Mouse (Mus musculus): ENCODE measurements around the gene Lyzl6. TPM values are rescaled to one million over a fixed set of nuclear protein-coding genes. Genes with fewer than 3 reads are reported as not detected.

The Lyzl6 gene
- polyA plus RNA-seq (2017; shearing (Covaris generic)): not detected

GRCm38 (mm10) chr11:103638790-103639189 lies at the start of gene Lyzl6:
TSS of gene Lyzl6 (minus strand) at chr11:103638890.

GRCm38 (mm10) chr11:103649301-103649982 lies 10.8 kb upstream of the Lyzl6 start, which contains the start of gene Rprml:
TSS of gene Rprml (plus strand) at chr11:103649570.

GRCm38 (mm10) chr11:103621040-103621439 lies 17.6 kb downstream of the Lyzl6 start, which contains the start of gene Gm884:
TSS of gene Gm884 (minus strand) at chr11:103621140.

Other genes starting within 250 kb of the Lyzl6 start
- gene Plekhm1, start 226.2 kb downstream of the Lyzl6 start, polyA plus RNA-seq (2017; shearing (Covaris generic)): 23.3 TPM
- gene Lrrc37a, start 134.3 kb downstream of the Lyzl6 start, polyA plus RNA-seq (2017; shearing (Covaris generic)): not detected
- not detected for gene Gm884, start 17.8 kb downstream of the Lyzl6 start, polyA plus RNA-seq (2017; shearing (Covaris generic))
- not detected for gene Rprml, start 10.7 kb upstream of the Lyzl6 start, polyA plus RNA-seq (2017; shearing (Covaris generic))
- gene Gosr2, start 59.0 kb upstream of the Lyzl6 start, polyA plus RNA-seq (2017; shearing (Covaris generic)): 104 TPM
- gene Wnt9b, start 110.9 kb upstream of the Lyzl6 start, polyA plus RNA-seq (2017; shearing (Covaris generic)): not detected
- gene Wnt3, start 135.3 kb upstream of the Lyzl6 start, polyA plus RNA-seq (2017; shearing (Covaris generic)): 0.16 TPM